Mouse (Mus musculus) spleen, adult 2 months (tissue): ENCODE results near the gene Sh3d19. TPM values are rescaled to one million over a fixed set of nuclear protein-coding genes. Genes with fewer than 3 reads are reported as not detected.

ENCODE experiments used
- DNase-seq, 2 experiments: peaks; one replicate each; pipeline versions ENCODE4 v3.0.0 to v3.0.0-alpha.2; 2012 to 2021; ENCODE audit warnings: low spot score in 2 of 2, low read depth in 1 of 2
- H3K27ac ChIP-seq: fragments of 200-500 bp; 2 replicates; pipeline ENCODE4 v1.5.1; 2012; ENCODE audit warnings: low read length, inconsistent platforms; ENCODE audit not compliant: insufficient read depth
- H3K27me3 ChIP-seq: fragments of 200-500 bp; 2 replicates; pipeline ENCODE4 v1.6.1; 2012; ENCODE audit warnings: mild to moderate bottlenecking, moderate library complexity, low read length, inconsistent platforms; ENCODE audit not compliant: control insufficient read depth, insufficient read depth
- H3K36me3 ChIP-seq: fragments of 200-500 bp; 2 replicates; pipeline ENCODE4 v1.6.1; 2012; ENCODE audit warnings: mild to moderate bottlenecking, low read length, inconsistent platforms; ENCODE audit not compliant: control insufficient read depth, insufficient read depth
- H3K4me1 ChIP-seq: fragments of 200-500 bp; 2 replicates; pipeline ENCODE4 v1.6.1; 2011; ENCODE audit warnings: inconsistent platforms; ENCODE audit not compliant: control insufficient read depth, insufficient read depth, insufficient read length
- H3K4me3 ChIP-seq: fragments of 200-500 bp; 2 replicates; pipeline ENCODE4 v1.5.1; 2011; ENCODE audit warnings: mild to moderate bottlenecking, inconsistent platforms; ENCODE audit not compliant: insufficient read depth, insufficient read length; ENCODE audit errors: extremely low read depth
- CTCF ChIP-seq: fragments of 200-500 bp; IDR thresholded peaks from 2 replicates; pipeline ENCODE4 v1.5.1; 2011; ENCODE audit warnings: mild to moderate bottlenecking, inconsistent platforms; ENCODE audit not compliant: insufficient read depth, insufficient read length, insufficient replicate concordance; ENCODE audit errors: extremely low read depth
- POLR2A ChIP-seq: fragments of 200-500 bp; IDR thresholded peaks from 2 replicates; pipeline ENCODE4 v1.6.1; 2011; ENCODE audit warnings: low read depth, low read length, inconsistent platforms
- WGBS: fragments of 180-500 bp; shearing (Covaris S2); methylation state at CpG from one replicate; pipeline ENCODE4 v1.1.7; 2018; 5-methylcytosine and 5-hydroxymethylcytosine counted together
- polyA plus RNA-seq: library from polyadenylated mRNA; depleted of rRNA; stranded (reverse); fragments of >200 nt; gene quantifications from 2 replicates; pipeline ENCODE4 v1.2.3, GENCODE M21; 2012; rRNA removed

Sh3d19 gene
- polyA plus RNA-seq, 1 experiment, result 5.6 TPM

DNA sequence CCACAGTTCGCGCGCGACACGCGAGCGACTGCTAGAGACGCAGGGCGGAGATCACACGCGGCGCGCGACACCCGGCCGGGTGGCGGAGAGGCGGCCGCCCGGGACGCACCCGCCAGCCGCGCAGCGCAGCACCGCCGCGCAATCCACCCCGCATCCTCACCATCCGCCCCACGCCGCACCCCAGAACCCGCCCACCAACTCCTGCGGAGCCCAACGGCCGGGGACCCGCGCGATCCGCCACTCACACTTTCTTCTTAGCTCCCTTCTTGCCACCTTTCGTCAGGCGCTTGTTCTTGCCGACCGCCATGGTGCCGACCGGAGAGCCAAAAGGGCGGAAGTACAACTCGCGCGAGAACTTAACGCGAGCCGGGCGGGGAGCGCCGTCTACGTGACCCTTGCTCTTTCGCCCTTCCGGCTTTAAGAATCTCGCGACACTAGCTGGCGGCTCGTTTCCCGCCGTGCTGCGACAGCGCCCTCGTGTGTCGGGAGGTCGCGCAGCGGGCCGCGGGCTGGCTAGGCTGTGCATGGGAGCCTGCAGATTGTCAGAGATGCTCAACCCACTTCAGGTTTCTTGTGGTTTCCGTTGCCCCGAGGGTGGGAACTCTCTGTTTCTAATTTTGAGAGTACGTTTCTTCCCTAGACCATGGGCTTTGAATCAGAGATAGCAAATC lies 171.5 kb downstream of the Sh3d19 start, which contains the start of gene Rps3a1:
Gene Rps3a1 (minus strand): TSS at position 440 of the 671 bp plus-strand sequence.
- WGBS, result 1% methylated on average over 77 of the region's 77 CpGs
- peak; percentile 86 for TF ChIP-seq POLR2A
- peak; percentile 98 for TF ChIP-seq CTCF
- Histone ChIP-seq H3K27ac (peak within 1 kb of the TSS; percentile 87), H3K4me1 (peaks cover 15% of the 10 kb centered on the region; the same call in 1 of the 2 replicates), H3K36me3 (peaks cover 21% of the 10 kb centered on the region), H3K27me3 (no peaks in the 10 kb centered on the region), H3K4me3 (peak within 1 kb of the TSS; percentile 96)
- DNase-seq, result peak; percentile 97 to 99

DNA sequence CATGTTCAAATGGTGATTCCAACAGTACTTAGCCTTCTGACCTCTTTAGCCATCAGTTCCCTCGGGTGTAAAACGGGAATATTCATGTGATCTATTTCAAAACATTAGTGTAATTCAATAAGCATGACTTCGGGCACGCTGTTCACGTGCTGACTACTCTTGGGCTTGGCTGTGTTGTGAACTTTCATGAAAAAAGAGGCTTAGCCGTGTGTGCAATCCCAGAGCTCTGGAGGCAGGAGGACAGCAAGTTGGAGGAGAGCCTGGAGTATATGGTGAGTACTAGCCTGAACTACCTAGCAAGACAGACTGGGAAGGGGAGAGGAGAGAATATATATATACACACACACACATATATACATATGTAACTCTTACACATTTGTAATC lies 172.0 kb downstream of the Sh3d19 start:
- peaks cover 17% of the 10 kb centered on the region for H3K36me3 ChIP-seq
- peaks cover 15% of the 10 kb centered on the region; the same call in 1 of the 2 replicates for H3K4me1 ChIP-seq
- WGBS, result 1% methylated on average over 6 of the region's 6 CpGs
- H3K27me3 ChIP-seq, result no peaks in the 10 kb centered on the region
- peak overlapping the region; percentile 26 for H3K4me3 ChIP-seq
- H3K27ac ChIP-seq, result peak overlapping the region; percentile 87
- TF ChIP-seq POLR2A (no peak), CTCF (no peak)
- no peak for DNase-seq

DNA sequence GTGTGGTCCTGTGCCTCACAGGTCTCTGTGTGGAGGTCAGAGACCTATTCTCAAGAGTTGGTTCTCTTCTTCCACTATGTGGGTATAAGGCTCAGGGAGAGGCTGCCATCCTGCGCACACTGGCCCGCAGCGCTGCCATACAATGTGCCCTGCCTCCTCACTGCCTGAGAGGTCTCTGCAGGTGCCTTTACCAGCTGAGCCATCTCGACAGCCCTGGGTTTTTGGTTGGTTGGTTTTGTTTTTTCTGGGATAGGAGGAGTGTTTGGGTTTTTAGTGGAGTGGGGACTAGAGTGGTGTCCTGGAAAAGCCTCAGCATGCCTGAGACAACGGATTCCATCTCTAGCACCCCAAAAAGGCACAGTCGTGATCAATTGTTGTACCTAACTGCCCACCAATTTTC lies 172.4 kb downstream of the Sh3d19 start:
- peak overlapping the region; percentile 87 for H3K27ac ChIP-seq

DNA sequence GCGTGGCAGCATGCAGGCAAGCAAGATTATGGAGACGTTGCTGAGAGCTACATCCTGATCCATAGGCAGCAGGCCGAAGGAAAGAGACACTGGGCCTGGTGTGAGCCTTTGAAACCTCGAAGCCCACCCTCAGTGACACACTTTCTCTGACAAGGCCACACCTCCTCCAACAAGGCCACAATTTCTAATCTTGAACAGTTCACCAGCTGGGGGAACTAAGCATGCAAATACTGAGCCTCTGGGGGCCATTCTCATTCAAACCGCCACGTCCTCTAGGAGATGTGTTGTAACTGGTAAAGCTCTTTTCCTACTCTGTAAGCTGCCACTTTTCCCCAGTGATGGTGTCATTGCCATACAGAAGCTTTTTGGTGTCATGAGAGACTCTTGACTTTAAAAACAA lies 178.2 kb downstream of the Sh3d19 start:
- Histone ChIP-seq H3K4me3 (no peak overlapping the region), H3K4me1 (peaks cover 2% of the 10 kb centered on the region; the same call in 1 of the 2 replicates), H3K27ac (no peak overlapping the region), H3K27me3 (no peaks in the 10 kb centered on the region), H3K36me3 (no peaks in the 10 kb centered on the region)
- WGBS, result 73% methylated on average over 6 of the region's 6 CpGs
- no peak for TF ChIP-seq POLR2A
- TF ChIP-seq CTCF, result no peak
- DNase-seq, result peak in 1 of 2 experiments; percentile 33

More for the DNA sequence above, 172.4 kb downstream of the Sh3d19 start:
- Histone ChIP-seq H3K4me3 (peak overlapping the region; percentile 4; the same call in 1 of the 2 replicates), H3K4me1 (peaks cover 13% of the 10 kb centered on the region; the same call in 1 of the 2 replicates), H3K27me3 (no peaks in the 10 kb centered on the region), H3K36me3 (peaks cover 14% of the 10 kb centered on the region)
- TF ChIP-seq POLR2A, result no peak
- no peak for TF ChIP-seq CTCF
- no peak for DNase-seq
- WGBS, result 58% methylated on average over 6 of the region's 6 CpGs

DNA sequence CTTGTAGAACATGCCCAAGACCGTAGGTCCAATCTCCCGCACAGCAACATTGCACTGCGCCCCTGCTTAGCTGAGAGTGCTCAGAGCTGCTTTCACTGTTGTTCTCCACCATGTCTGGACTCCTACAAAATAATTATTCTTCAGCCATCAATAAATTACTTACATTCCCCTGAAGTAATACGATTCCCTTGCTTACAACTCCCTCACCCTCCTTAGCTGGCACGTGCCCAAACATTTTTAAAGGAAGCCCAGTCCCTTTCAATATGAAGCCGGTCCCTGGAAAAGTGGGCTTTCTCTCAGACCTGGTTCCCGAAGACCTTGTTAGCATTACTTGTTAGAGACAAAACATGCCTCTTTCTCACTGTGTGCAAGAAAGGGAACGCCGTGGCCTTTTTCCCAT lies 178.6 kb downstream of the Sh3d19 start:
- Histone ChIP-seq H3K4me1 (peaks cover 2% of the 10 kb centered on the region; the same call in 1 of the 2 replicates), H3K4me3 (no peak overlapping the region), H3K36me3 (no peaks in the 10 kb centered on the region), H3K27ac (no peak overlapping the region), H3K27me3 (no peaks in the 10 kb centered on the region)
- no peak for DNase-seq
- TF ChIP-seq POLR2A (no peak), CTCF (no peak)
- WGBS, result 88% methylated on average over 9 of the region's 9 CpGs

DNA sequence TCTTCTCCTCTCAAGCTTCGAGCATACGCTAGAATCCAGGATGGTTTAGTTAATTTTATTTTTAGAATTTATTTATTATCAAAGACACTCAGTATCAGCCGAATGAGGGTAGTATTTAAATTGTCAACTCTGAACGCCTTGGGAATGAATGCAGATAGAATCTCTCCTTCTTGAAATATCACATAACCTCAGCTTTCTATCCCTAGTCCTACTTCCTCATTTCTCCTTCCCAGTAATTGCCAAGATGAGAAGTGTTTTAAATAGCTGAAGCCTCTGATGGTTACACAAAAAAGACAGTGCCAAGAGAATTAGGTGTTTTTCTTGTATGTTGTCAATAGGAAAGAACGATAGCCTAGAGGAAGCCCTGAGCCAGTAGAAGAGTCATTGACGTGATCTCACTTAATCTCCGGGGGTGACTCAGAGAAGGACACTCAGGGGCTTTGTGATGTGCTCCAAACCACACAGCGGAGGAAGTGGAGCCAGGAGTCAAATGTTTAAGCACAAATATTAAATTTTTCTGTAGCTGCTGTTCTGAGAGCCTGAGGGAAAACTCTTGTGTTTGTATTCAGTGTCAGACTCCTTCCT lies 198.0 kb downstream of the Sh3d19 start:
- H3K4me3 ChIP-seq, result no peak overlapping the region
- no peaks in the 10 kb centered on the region for H3K4me1 ChIP-seq
- no peaks in the 10 kb centered on the region for H3K36me3 ChIP-seq
- no peak for DNase-seq
- no peak overlapping the region for H3K27ac ChIP-seq
- no peak for TF ChIP-seq POLR2A
- TF ChIP-seq CTCF, result no peak
- no peaks in the 10 kb centered on the region for H3K27me3 ChIP-seq
- 38% methylated on average over 8 of the region's 8 CpGs for WGBS

DNA sequence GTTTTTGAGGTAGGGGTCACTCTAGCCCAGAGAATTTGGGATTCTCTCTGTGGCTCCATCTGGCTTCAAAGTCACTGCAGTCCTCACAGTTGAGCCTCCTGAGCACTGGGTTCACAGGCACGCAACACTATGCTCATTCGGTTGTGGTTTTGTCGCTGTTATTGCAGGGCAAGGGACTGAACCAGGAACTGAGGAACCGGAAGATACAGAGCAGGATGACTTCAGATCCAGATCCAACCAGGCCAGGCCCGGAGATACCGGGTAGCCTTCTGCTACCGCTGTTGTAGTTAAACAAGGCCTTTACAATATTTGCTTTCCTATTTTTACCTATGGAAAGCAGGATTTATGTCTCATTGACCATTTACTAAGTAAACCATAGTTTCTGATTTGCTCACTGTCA lies 208.8 kb downstream of the Sh3d19 start:
- no peaks in the 10 kb centered on the region for H3K4me1 ChIP-seq
- H3K4me3 ChIP-seq, result no peak overlapping the region
- DNase-seq, result no peak
- WGBS, result 84% methylated on average over 7 of the region's 7 CpGs
- no peaks in the 10 kb centered on the region for H3K27me3 ChIP-seq
- TF ChIP-seq POLR2A (no peak), CTCF (no peak)
- H3K36me3 ChIP-seq, result no peaks in the 10 kb centered on the region
- no peak overlapping the region for H3K27ac ChIP-seq

Other genes with a start within 250 kb of the Sh3d19 start
- gene Fam160a1, start 153.8 kb upstream of the Sh3d19 start, polyA plus RNA-seq, result 0.50 and 0.58 TPM in 2 replicates
- gene Glt28d2, start 83.6 kb upstream of the Sh3d19 start, polyA plus RNA-seq, result 0.08 and 0.11 TPM in 2 replicates
- gene Gm37240, start 83.6 kb upstream of the Sh3d19 start, polyA plus RNA-seq, result 0.52 and 1.1 TPM in 2 replicates
- not detected in 2 replicates for gene Prss48, start 31.4 kb downstream of the Sh3d19 start, polyA plus RNA-seq
- 185 and 218 TPM in 2 replicates for gene Rps3a1, start 171.6 kb downstream of the Sh3d19 start, polyA plus RNA-seq